Mouse (Mus musculus) stomach, postnatal 0 days (tissue): ENCODE results near the gene Spsb1. TPM values are rescaled to one million over a fixed set of nuclear protein-coding genes. Genes with fewer than 3 reads are reported as not detected.

ENCODE experiments used
- ATAC-seq: fragments of 200-750 bp; cut with Nextera tagmentation; 2 replicates; pipeline ENCODE4 v1.8.0; 2017; ENCODE audit not compliant: low FRiP score, low TSS enrichment
- DNase-seq: peaks from one replicate; pipeline ENCODE4 v3.0.0-alpha.2; 2016; ENCODE audit warnings: low spot score
- H3K27ac ChIP-seq: fragments of 300-500 bp; sonication (generic); replicated peaks from 2 replicates; pipeline ENCODE4 v1.5.1; 2014; ENCODE audit warnings: mild to moderate bottlenecking, control low read depth
- H3K27me3 ChIP-seq: fragments of 300-500 bp; sonication (generic); 2 replicates; pipeline ENCODE4 v1.6.1; 2014; ENCODE audit warnings: low read length; ENCODE audit not compliant: control insufficient read depth, insufficient read depth
- H3K36me3 ChIP-seq: fragments of 300-500 bp; sonication (generic); 2 replicates; pipeline ENCODE4 v1.6.1; 2014; ENCODE audit warnings: low read length, mixed read lengths; ENCODE audit not compliant: control insufficient read depth, insufficient read depth
- H3K4me1 ChIP-seq: fragments of 300-500 bp; sonication (generic); replicated peaks from 2 replicates; pipeline ENCODE4 v1.6.1; 2014; ENCODE audit warnings: antibody characterized with exemption; ENCODE audit not compliant: control insufficient read depth, insufficient read depth
- H3K4me2 ChIP-seq: fragments of 300-500 bp; sonication (generic); replicated peaks from 2 replicates; pipeline ENCODE4 v1.6.1; 2014; ENCODE audit warnings: low read depth, mild to moderate bottlenecking, control low read depth, moderate library complexity
- H3K4me3 ChIP-seq: fragments of 300-500 bp; sonication (generic); 2 replicates; pipeline ENCODE4 v1.5.1; 2014; ENCODE audit warnings: low read depth, low read length, control low read depth
- H3K9ac ChIP-seq: fragments of 300-500 bp; sonication (generic); 2 replicates; pipeline ENCODE4 v1.6.1; 2014; ENCODE audit warnings: mild to moderate bottlenecking, low read length, control low read depth, mixed read lengths
- H3K9me3 ChIP-seq: fragments of 300-500 bp; sonication (generic); 2 replicates; pipeline ENCODE4 v1.6.1; 2016; ENCODE audit warnings: low read length; ENCODE audit not compliant: control insufficient read depth
- CTCF ChIP-seq: IDR thresholded peaks from 2 replicates; pipeline ENCODE4 v1.5.1; 2016; ENCODE audit warnings: antibody characterized with exemption, low read depth, mild to moderate bottlenecking, moderate library complexity
- EP300 ChIP-seq: optimal IDR thresholded peaks from 2 replicates; pipeline ENCODE3; 2016; ENCODE audit warnings: antibody characterized with exemption
- WGBS: fragments of 180-500 bp; shearing (Covaris S2); extraction: QIAGEN DNeasy Blood & Tissue Kit; methylation state at CpG from one replicate; pipeline ENCODE4 v1.1.7; 2014; 5-methylcytosine and 5-hydroxymethylcytosine counted together
- polyA plus RNA-seq: library from polyadenylated mRNA; unstranded; fragments of >200 nt; fragmentation: Nextera tagmentation; extraction: Ambion mirVana; gene quantifications from 2 replicates; pipeline ENCODE4 v1.2.1, GENCODE M21; 2015

Gene Spsb1
- polyA plus RNA-seq, 1 experiment from 2014 or later: 13.1 TPM

DNA sequence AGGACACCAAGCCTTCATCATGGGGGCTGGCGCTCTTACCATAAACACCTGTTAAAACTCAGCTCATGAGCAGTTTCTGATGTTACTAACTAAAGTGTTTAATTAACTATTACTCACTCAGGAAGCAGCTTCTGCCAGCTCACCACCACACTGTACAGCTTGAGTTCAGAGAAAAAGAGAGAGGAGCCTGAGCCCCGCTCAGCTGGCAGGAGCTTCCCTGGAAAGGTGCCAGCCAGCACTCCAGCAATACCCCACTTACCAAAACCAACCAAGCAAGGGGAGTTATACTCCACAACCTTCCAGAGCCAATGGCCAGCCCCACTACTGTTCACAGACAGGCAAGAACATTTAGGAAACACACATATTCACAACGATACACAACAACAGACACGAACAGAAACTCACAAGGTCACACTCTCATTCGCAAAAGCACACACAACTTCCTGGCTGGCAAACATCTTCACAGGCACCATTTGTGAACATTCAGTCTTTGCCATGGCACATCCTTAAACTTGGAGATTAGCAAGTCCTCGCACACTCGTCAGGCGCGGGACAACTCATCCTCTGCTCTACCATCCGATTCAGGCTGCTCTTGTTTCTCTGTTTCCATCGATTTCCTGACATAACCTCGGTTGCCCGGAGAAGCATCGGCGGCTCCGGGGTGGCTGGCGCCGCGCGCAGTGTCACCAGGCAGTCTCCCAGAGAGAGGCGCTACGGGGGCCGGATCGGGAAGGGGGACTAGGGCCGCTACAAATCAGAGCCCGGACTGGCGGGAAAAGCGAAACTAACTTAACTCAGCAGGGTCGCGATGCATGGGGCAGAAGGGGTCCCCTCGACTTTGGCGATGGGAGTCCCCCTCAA lies 992 bp downstream of the Spsb1 start:
- DNase-seq: peak; percentile 50
- 3% methylated on average over 32 of the region's 32 CpGs for WGBS
- no peaks in the 10 kb centered on the region; the same call in 1 of the 2 replicates for H3K27me3 ChIP-seq
- 0 out of 2 replicates have a peak, but pooled peaks have one; percentile 0 for ATAC-seq
- H3K9ac ChIP-seq: peak overlapping the region; percentile 84
- H3K4me2 ChIP-seq: peak overlapping the region; percentile 84
- H3K4me3 ChIP-seq: peak overlapping the region; percentile 69
- no peaks in the 10 kb centered on the region; the same call in 1 of the 2 replicates for H3K4me1 ChIP-seq
- peak overlapping the region; percentile 85 for H3K27ac ChIP-seq
- H3K36me3 ChIP-seq: no peaks in the 10 kb centered on the region
- TF ChIP-seq CTCF (no peak), EP300 (no peak)
- H3K9me3 ChIP-seq: no peaks in the 10 kb centered on the region

DNA sequence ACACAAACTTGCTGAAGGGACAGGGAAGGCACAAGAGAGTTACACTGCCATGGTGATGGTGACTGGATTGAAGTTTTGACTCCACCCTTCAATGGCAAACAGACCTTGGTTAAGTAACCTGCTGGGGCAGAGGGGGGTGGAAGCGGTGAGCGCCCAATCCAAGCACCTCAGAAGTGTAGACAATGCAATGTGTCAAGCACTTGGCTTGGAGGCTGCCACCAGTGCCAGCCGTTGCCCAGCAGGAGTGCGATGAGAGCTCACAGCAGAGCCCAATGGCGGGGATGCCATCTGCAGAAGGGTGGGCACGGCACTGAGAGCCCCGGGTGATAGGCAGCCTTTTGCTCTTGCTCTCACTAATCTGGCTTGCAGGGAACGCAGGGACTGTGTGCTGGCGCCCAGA lies 2.6 kb downstream of the Spsb1 start:
- H3K27me3 ChIP-seq: no peaks in the 10 kb centered on the region; the same call in 1 of the 2 replicates
- no peak for DNase-seq
- H3K27ac ChIP-seq: no peak overlapping the region
- no peaks in the 10 kb centered on the region; the same call in 1 of the 2 replicates for H3K4me1 ChIP-seq
- no peak overlapping the region for H3K4me3 ChIP-seq
- no peak overlapping the region for H3K4me2 ChIP-seq
- H3K9ac ChIP-seq: no peak overlapping the region
- TF ChIP-seq CTCF (no peak), EP300 (no peak)
- no peaks in the 10 kb centered on the region for H3K9me3 ChIP-seq
- ATAC-seq: no peak
- no peaks in the 10 kb centered on the region for H3K36me3 ChIP-seq
- 83% methylated on average over 9 of the region's 9 CpGs for WGBS

DNA sequence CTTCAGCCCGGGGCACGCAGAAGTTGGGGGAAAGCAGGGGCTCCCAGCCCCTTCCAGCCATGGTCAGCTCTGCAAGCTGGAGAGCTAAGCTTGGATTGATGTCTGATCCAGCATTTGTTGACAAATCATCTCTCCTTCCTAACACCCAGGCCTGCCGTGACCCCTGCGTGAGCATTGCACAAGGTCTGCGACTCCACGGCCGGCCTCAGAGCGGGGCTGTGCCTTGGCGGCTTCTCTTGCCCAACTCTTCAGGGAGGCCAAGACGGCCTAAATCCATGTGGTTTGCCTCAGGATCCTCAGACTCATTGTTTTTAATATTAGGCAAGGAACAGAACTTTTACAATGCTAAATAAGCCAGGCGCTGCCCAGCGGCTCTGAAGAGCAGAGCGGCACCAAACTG lies 3.6 kb downstream of the Spsb1 start:
- no peaks in the 10 kb centered on the region; the same call in 1 of the 2 replicates for H3K27me3 ChIP-seq
- H3K36me3 ChIP-seq: no peaks in the 10 kb centered on the region
- ATAC-seq (no peak), DNase-seq (no peak)
- no peak overlapping the region for H3K27ac ChIP-seq
- H3K4me2 ChIP-seq: no peak overlapping the region
- no peak for TF ChIP-seq EP300
- TF ChIP-seq CTCF: no peak
- H3K9ac ChIP-seq: no peak overlapping the region
- WGBS: 78% methylated on average over 13 of the region's 13 CpGs
- H3K9me3 ChIP-seq: no peaks in the 10 kb centered on the region
- peaks cover 2% of the 10 kb centered on the region; the same call in 1 of the 2 replicates for H3K4me1 ChIP-seq
- no peak overlapping the region for H3K4me3 ChIP-seq

DNA sequence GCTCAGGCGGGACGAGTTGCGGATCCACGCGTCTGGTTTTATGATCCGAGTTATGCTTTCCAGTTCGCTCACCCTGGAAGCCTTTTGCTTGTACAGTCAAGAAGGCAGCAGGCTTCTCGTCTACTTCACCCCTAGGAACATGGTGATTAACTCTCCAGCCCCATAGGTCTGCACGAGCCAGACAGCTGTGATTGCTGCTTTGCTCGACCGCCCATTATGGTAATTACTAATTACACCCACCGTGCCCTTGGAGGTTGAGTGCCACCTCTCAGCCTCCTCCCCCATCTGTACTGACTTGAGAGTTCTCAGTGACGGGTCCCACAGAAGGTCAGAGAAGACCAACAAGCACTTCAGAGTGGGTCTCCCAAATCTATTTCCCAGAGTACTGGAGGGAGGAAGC lies 5.2 kb downstream of the Spsb1 start:
- H3K4me1 ChIP-seq: 0 out of 2 replicates have a peak, but pooled peaks cover 2% of the 10 kb centered on the region

DNA sequence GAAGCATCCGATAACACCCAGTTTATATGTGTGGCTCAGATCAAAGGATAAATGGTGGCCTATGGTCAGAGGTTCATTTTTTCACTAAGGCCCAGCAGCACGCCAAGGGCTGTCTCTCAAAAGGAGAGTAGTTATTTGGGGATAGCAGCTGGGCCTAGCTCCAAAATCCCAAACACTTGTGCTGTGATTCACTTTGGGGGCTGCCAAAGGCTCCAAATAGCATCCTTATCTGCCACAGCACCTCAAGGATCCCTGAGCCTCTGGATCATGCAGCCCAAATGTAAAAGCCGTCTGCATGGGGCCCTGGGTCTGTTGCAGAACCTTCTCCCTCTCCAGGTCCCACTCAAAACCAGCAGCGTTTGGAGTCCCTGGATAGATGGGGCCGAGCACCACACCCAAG lies 6.7 kb downstream of the Spsb1 start:
- TF ChIP-seq CTCF (no peak), EP300 (no peak)
- H3K4me2 ChIP-seq: no peak overlapping the region
- ATAC-seq (no peak), DNase-seq (no peak)
- peaks cover 6% of the 10 kb centered on the region for H3K4me1 ChIP-seq
- H3K27ac ChIP-seq: no peak overlapping the region
- H3K9me3 ChIP-seq: no peaks in the 10 kb centered on the region
- no peaks in the 10 kb centered on the region; the same call in 1 of the 2 replicates for H3K27me3 ChIP-seq
- H3K36me3 ChIP-seq: no peaks in the 10 kb centered on the region
- no peak overlapping the region for H3K4me3 ChIP-seq
- no peak overlapping the region for H3K9ac ChIP-seq
- 53% methylated on average over 5 of the region's 5 CpGs for WGBS

More for the DNA sequence above, 5.2 kb downstream of the Spsb1 start:
- no peaks in the 10 kb centered on the region for H3K9me3 ChIP-seq
- ATAC-seq: no peak
- no peaks in the 10 kb centered on the region; the same call in 1 of the 2 replicates for H3K27me3 ChIP-seq
- H3K9ac ChIP-seq: no peak overlapping the region
- H3K4me2 ChIP-seq: no peak overlapping the region
- DNase-seq: no peak
- H3K36me3 ChIP-seq: no peaks in the 10 kb centered on the region
- no peak overlapping the region for H3K4me3 ChIP-seq
- no peak overlapping the region for H3K27ac ChIP-seq
- TF ChIP-seq CTCF: no peak
- no peak for TF ChIP-seq EP300
- 82% methylated on average over 13 of the region's 13 CpGs for WGBS

DNA sequence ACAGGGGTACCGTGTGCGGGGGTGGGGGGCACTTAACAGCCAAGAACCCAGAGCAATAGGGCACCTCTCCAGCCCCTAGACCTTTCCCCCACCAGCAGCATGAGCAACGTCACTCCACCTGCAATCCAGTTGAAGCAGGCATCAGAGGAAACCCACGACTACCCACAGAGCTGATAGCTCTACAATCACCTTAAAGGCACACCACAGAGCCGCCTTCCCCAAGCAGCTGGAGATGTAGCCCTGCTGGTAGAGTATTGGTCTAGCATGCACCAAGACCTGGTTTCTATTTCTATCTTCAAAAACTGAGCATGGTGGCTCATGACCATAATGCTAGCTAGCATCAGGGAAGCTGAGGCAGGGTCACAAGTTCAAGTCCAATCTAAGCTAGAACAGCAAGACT lies 7.4 kb downstream of the Spsb1 start:
- Histone ChIP-seq H3K9ac (no peak overlapping the region), H3K9me3 (no peaks in the 10 kb centered on the region), H3K36me3 (no peaks in the 10 kb centered on the region), H3K4me2 (no peak overlapping the region), H3K27me3 (no peaks in the 10 kb centered on the region; the same call in 1 of the 2 replicates), H3K4me3 (no peak overlapping the region), H3K27ac (no peak overlapping the region), H3K4me1 (peaks cover 9% of the 10 kb centered on the region)
- 82% methylated on average over 5 of the region's 5 CpGs for WGBS
- ATAC-seq: no peak
- no peak for DNase-seq
- no peak for TF ChIP-seq CTCF
- no peak for TF ChIP-seq EP300
